Mouse (Mus musculus): ENCODE results near the gene Klrb1b.
"Not testable (repeated sequence)": the region's sequence is repeated elsewhere in the genome, so short reads cannot be mapped to it uniquely, and the experiment has no call there.

The Klrb1b gene

DNA sequence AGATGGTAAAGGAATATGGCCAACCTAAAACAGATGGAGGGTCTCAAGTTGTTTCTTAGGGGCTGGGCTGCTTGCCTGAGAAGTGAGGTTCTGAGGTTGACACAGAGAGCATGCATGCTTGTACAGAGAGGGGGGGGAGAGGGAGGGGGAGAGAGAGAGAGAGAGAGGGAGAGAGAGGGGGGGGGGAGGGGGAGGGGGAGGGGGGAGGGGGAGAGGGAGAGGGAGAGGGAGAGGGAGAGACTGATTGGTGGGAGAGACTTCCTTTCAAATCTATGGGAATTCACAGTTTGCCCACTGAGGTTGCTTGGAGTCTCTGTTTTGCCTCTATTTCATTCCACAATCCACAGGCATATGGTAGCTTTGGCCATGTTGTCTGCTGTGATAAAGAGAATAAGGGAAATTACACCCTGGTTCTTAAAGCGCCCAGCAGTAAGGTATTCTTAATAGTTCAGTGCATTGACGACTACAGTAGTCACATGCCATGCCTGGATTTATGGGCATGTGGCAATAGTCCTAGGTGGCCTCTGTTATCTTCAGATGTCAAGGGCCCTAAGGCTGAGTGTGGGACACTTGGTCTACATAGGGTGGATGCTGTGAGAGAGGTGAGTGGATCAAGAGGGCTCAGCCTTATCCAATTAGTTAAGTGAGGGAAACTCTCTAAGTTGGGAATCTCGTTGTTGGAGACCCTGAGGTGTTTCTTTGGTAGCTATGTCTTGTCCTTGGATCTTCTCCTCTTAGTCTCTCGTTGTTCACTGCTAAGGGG, 15.4 kb upstream of the Klrb1b start:
- DNase-seq (ENCODE audit: low spot score in 2 of 2), result no peak

GRCm38 (mm10) chr6:128840669-128841068, 14.5 kb upstream of the Klrb1b start:
- not testable (repeated sequence) for DNase-seq (ENCODE audit: low spot score in 2 of 2)

DNA sequence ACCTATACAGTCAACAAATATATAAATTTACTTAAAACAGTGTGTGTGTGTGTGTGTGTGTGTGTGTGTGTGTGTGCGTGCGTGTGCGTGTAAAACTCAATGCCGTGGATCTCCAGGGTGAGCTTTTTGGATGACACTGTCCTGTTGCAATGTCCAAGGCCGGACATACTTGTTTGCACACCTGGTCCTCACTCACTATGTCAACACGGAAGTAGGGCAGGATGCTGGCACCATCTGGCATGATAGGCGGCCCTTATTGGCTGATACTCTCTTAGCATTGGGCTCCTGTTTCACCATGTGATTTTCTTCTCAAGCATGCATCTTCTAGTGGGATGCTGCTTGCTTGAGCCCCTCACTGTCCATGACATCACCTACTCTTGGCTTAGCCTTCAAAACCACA, 13.8 kb upstream of the Klrb1b start:
- no peak for DNase-seq (ENCODE audit: low spot score in 2 of 2)

DNA sequence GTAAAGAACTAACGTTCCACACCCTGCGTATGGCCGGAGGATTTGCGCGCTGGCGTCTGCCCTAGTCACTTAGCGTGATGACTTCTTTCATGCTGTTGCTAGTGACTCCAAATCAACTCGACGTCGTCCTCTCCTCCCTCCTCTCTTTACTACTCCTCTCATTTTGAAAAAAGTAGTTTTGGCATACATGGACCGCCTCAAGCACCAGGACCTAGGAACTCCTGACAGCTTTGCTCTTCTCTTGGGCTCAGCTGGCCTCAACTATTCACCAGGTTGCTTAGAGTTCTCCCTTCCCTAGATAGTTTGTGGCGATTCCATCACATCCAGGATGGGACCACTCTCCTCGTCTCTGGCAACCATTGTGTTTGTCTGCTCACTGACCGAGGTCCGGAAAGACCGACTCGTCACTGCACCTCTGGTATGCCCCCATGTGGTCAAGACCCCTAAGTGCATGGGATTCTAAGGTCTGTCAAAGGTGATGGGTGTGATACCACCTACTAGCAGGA, 13.2 kb upstream of the Klrb1b start:
- peak; percentile 94 to 95 for DNase-seq (ENCODE audit: low spot score in 2 of 2)

GRCm38 (mm10) chr6:128838342-128839265, 12.5 kb upstream of the Klrb1b start:
- DNase-seq (ENCODE audit: low spot score in 2 of 2), result peak; percentile 85 to 90

GRCm38 (mm10) chr6:128837454-128838341, 11.6 kb upstream of the Klrb1b start:
- no peak for DNase-seq (ENCODE audit: low spot score in 2 of 2)

DNA sequence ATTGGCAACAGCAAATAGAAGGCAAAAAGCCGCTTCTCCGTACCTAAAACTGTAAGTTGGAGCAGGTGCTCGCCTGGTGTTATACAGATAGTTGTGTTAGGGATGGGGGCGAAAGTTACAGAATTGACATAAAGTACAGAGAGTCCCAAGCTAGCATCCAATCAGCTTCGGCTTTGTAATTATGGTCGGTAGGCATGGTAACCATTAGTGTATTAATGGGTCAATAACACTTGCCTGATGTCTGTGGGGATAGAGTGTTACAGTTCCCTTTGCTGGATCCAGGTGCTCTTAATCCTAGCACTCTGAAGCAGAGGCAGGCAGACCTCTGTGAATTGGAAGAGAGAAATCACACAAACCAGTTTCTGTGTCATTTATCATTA, 10.8 kb upstream of the Klrb1b start:
- no peak for DNase-seq (ENCODE audit: low spot score in 2 of 2)

DNA sequence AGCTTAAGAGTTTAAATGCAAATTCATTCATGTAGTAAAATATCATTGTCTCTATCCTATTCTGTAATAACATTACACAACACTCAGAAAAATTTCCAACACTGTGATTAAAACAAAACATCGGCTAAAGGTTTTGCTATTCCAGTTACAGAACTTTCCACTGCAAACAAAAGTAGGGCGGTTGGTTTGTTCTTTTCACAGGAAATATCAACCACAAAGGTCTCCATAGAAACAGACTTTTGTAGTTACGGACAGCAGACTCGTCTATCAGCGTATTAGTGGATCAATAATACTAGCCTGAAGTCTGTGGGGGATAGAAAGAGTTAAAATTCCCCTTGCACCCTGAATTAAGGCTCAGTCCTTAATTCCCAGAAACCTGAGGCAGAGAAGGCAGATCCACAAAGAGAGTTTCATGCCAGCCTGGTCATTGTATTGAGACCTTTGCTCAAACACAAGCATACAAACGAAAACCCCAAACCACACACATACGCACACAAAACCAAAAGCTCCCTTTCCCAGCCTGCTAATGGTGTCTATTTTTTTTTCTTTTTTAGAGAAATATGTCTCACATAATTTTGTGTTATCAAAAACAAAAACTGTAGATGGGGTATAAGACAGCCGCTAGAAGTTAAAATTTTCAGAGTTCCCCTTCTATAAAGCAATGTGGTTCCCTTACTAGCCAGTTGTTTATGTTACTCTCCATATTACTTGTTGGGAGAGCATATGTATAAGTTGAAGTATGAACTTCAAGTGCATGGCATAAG, 10.2 kb upstream of the Klrb1b start:
- peak; percentile 78 to 91 for DNase-seq (ENCODE audit: low spot score in 2 of 2)

- peak in 1 of 2 experiments; percentile 43 for DNase-seq (ENCODE audit: low spot score in 2 of 2)
These were observed 9.4 kb upstream of the Klrb1b start for GRCm38 (mm10) chr6:128835571-128835970.

DNA sequence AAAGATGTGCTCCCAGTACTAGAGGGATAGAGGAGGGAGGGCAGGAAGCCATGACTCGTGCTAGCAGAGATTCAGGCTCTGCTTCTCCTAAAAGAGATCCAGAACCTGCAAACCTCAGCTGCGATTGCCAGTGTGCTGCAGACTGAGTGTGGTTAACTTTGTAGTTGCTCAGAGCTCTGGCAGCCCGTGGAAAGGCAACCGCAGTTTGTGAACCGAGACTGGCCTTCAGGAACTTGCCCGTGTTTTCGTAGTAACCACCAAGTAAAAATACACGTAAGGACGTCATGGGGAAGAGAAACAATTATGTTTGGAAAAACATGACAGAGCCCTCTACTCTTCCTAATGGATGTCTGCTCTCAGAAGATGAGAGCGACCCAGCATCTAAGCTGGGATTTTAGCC, 6.9 kb upstream of the Klrb1b start:
- DNase-seq (ENCODE audit: low spot score in 2 of 2), result no peak

- no peak for DNase-seq (ENCODE audit: low spot score in 2 of 2)
These were observed 3.7 kb upstream of the Klrb1b start for GRCm38 (mm10) chr6:128829837-128830236.

DNA sequence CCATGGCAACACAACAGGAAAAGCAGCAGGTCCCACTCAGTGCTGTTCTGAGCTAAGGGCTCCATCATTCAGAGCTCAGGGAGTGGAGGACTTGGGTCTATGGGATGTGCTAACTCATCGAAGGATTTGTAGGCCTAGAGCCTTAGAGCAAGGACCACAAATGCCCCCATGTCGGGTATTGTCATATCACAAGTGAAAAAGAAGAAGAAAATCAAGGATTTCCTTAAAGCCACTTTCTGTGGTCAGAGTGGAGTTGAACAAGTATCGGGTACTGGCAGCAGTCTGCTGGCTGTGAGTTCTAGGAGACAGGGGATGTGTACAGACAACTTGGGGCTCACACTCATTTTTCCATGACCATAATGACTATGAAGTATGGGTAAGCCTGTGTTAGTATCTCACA, 650 bp upstream of the Klrb1b start:
- DNase-seq (ENCODE audit: low spot score in 2 of 2), result no peak

GRCm38 (mm10) chr6:128818083-128818802, 7.9 kb downstream of the Klrb1b start:
- no peak for DNase-seq (ENCODE audit: low spot score in 2 of 2)

DNA sequence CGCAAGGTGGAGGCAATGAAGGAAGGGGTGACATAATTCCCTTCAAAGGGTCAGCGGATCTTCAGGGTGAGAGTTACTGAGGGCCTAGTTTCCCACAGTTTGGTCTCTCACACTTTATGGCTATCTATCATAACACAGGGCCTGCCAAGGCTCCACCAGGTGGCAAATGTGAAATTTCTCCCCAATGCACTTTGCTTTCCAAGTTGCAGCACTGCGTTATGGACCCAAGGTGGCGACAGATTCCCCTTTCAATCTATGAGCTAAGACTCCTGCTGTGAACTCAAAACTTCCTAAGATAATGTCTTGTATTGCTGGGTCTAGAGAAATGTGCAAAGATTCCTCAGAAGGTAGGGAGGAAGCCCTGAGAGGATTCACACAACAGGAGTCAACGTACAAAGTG, 17.6 kb downstream of the Klrb1b start:
- DNase-seq (ENCODE audit: low spot score in 2 of 2), result peak; percentile 74 to 77

- peak in 1 of 2 experiments; percentile 44 for DNase-seq (ENCODE audit: low spot score in 2 of 2)
These were observed 19.1 kb downstream of the Klrb1b start for GRCm38 (mm10) chr6:128807021-128807420.

GRCm38 (mm10) chr6:128804823-128805640, 21.1 kb downstream of the Klrb1b start:
- peak; percentile 72 to 75 for DNase-seq (ENCODE audit: low spot score in 2 of 2)

- DNase-seq (ENCODE audit: low spot score in 2 of 2), result peak; percentile 95 to 98
These were observed 22.9 kb downstream of the Klrb1b start for GRCm38 (mm10) chr6:128802999-128803857.

DNA sequence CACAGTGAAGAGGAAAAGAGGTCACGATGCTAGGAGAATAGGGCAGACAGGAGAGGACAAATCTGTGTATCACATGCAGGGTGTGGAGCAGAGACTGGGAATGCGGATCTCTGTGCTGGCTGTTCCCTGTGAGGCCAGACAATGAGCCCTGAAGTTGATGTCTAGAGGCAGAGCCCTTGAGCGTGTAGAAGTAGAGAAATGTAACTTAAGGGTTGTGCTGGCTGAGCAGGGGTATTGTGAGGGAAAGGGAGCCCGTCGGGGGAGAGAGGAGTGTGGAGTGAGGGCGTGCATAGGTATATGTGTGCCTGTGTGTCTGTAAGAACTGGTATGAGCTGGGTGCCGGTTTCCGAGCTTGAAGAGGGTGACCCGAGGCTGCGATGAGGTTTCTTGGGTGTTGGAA, 23.6 kb downstream of the Klrb1b start:
- DNase-seq (ENCODE audit: low spot score in 2 of 2), result no peak

Measured in natural killer cell, adult 2 months (primary cell).